Mouse (Mus musculus) limb, embryonic 15.5 days (tissue): Measurements from ENCODE around the gene Lrrfip2. TPM values are rescaled to one million over a fixed set of nuclear protein-coding genes. Genes with fewer than 3 reads are reported as not detected.

Source experiments
- ATAC-seq: fragments of 200-750 bp; cut with Nextera tagmentation; 2 replicates; pipeline ENCODE4 v1.8.0; 2017; ENCODE audit warnings: low read depth, moderate TSS enrichment; ENCODE audit not compliant: insufficient number of reproducible peaks, low FRiP score, low TSS enrichment
- H3K27ac ChIP-seq: fragments of 300-500 bp; sonication (generic); 2 replicates; pipeline ENCODE4 v1.5.1; 2015; ENCODE audit warnings: moderate library complexity, mild to moderate bottlenecking, inconsistent platforms
- H3K27me3 ChIP-seq: fragments of 300-500 bp; sonication (generic); 2 replicates; pipeline ENCODE4 v1.6.1; 2015; ENCODE audit warnings: inconsistent platforms
- H3K36me3 ChIP-seq: fragments of 300-500 bp; sonication (generic); 2 replicates; pipeline ENCODE4 v1.6.1; 2015; ENCODE audit warnings: inconsistent platforms
- H3K4me1 ChIP-seq: fragments of 300-500 bp; sonication (generic); 2 replicates; pipeline ENCODE4 v1.6.1; 2015; ENCODE audit warnings: inconsistent platforms
- H3K4me2 ChIP-seq: fragments of 300-500 bp; sonication (generic); 2 replicates; pipeline ENCODE4 v1.6.1; 2015; ENCODE audit warnings: mild to moderate bottlenecking, inconsistent platforms
- H3K4me3 ChIP-seq: fragments of 300-500 bp; sonication (generic); 2 replicates; pipeline ENCODE4 v1.5.1; 2015; ENCODE audit warnings: mild to moderate bottlenecking, inconsistent platforms
- H3K9ac ChIP-seq: fragments of 300-500 bp; sonication (generic); 2 replicates; pipeline ENCODE4 v1.6.1; 2015; ENCODE audit warnings: inconsistent platforms
- H3K9me3 ChIP-seq: fragments of 300-500 bp; sonication (generic); 2 replicates; pipeline ENCODE4 v1.6.1; 2016; ENCODE audit warnings: inconsistent platforms
- WGBS: fragments of 180-500 bp; shearing (Covaris S2); methylation state at CpG from one replicate; pipeline ENCODE4 v1.1.7; 2015; 5-methylcytosine and 5-hydroxymethylcytosine counted together
- polyA plus RNA-seq: library from polyadenylated mRNA; unstranded; fragments of >200 nt; fragmentation: Nextera tagmentation; extraction: Ambion mirVana; gene quantifications from 2 replicates; pipeline ENCODE4 v1.2.1, GENCODE M21; 2015

Lrrfip2 gene
- 39.1 and 39.7 TPM in 2 replicates for polyA plus RNA-seq

GRCm38 (mm10) chr9:111117126-111117642 is at the start of gene Lrrfip2:
TSS of gene Lrrfip2 (plus strand) at chr9:111117592.
- WGBS = 40% methylated on average over 14 of the region's 14 CpGs
- no peak for ATAC-seq
- H3K27ac ChIP-seq = peak within 1 kb of the TSS; percentile 81
- no peaks in the 10 kb centered on the region for H3K36me3 ChIP-seq
- H3K27me3 ChIP-seq = no peaks in the 10 kb centered on the region
- H3K9me3 ChIP-seq = no peaks in the 10 kb centered on the region
- peak within 1 kb of the TSS; percentile 98 for H3K4me3 ChIP-seq
- H3K9ac ChIP-seq = peak within 1 kb of the TSS; percentile 87
- H3K4me2 ChIP-seq = peak within 1 kb of the TSS; percentile 69
- H3K4me1 ChIP-seq = peaks cover 18% of the 10 kb centered on the region

GRCm38 (mm10) chr9:111070546-111070961 is 46.8 kb upstream of the Lrrfip2 start:
- Histone ChIP-seq H3K4me3 (no peak overlapping the region), H3K27me3 (no peaks in the 10 kb centered on the region), H3K4me2 (no peak overlapping the region), H3K27ac (no peak overlapping the region), H3K4me1 (peaks cover 5% of the 10 kb centered on the region), H3K9me3 (no peaks in the 10 kb centered on the region), H3K9ac (no peak overlapping the region), H3K36me3 (no peaks in the 10 kb centered on the region)
- WGBS = 21% methylated on average over 4 of the region's 4 CpGs
- ATAC-seq = no peak

DNA sequence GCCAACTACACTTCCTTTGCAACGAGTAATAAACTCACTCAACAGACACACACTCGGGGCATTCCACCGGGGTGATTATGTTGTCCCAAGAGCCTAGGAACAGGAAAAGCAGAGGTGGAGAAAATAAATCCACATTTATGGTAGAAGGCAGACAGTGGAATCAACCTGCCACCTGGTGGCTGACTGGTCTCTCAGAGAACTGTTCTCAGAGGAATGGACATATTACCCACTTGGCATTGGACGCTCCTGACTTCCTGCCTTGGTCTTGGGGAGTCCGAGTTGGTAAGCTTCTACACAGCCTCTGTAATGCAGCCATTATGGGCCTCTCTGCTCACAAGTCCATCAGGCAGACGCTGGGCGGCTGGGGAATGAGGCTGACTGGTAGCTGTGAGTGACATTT is 45.2 kb upstream of the Lrrfip2 start:
- 35% methylated on average over 7 of the region's 7 CpGs for WGBS
- peaks cover 5% of the 10 kb centered on the region for H3K4me1 ChIP-seq
- no peak overlapping the region for H3K27ac ChIP-seq
- H3K9ac ChIP-seq = no peak overlapping the region
- no peaks in the 10 kb centered on the region for H3K36me3 ChIP-seq
- no peak overlapping the region for H3K4me3 ChIP-seq
- ATAC-seq = no peak
- H3K27me3 ChIP-seq = no peaks in the 10 kb centered on the region
- no peaks in the 10 kb centered on the region for H3K9me3 ChIP-seq
- no peak overlapping the region for H3K4me2 ChIP-seq

GRCm38 (mm10) chr9:111072971-111073370 is 44.4 kb upstream of the Lrrfip2 start:
- H3K36me3 ChIP-seq = no peaks in the 10 kb centered on the region
- no peak for ATAC-seq
- no peak overlapping the region for H3K4me3 ChIP-seq

DNA sequence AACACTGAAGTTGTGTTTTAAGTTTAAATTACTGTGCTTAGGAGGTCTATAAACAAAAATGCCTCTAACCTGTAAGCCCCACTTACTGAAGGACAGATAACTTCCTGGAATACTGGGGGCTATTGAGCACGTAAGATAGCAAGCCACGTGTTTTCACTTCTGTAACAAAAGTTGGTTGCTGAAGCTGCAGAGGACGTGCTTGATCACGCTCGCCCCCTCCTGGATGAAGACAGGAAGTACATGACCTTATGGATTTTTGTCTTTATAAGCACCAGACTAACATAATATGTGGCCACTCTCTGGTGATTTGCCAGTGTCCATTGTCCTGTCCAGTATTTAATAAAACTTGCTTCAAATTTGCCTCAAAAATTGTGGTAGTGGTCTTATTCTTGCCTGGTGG is 39.6 kb upstream of the Lrrfip2 start:
- Histone ChIP-seq H3K9me3 (no peaks in the 10 kb centered on the region), H3K36me3 (no peaks in the 10 kb centered on the region), H3K27ac (no peak overlapping the region), H3K4me1 (no peaks in the 10 kb centered on the region), H3K4me3 (no peak overlapping the region), H3K9ac (no peak overlapping the region), H3K27me3 (no peaks in the 10 kb centered on the region), H3K4me2 (no peak overlapping the region)
- WGBS = 70% methylated on average over 5 of the region's 5 CpGs
- ATAC-seq = no peak

More at GRCm38 (mm10) chr9:111072971-111073370, 44.4 kb upstream of the Lrrfip2 start:
- H3K9ac ChIP-seq = no peak overlapping the region
- no peaks in the 10 kb centered on the region for H3K27me3 ChIP-seq
- WGBS = 75% methylated on average over 4 of the region's 4 CpGs
- H3K9me3 ChIP-seq = no peaks in the 10 kb centered on the region
- H3K4me2 ChIP-seq = no peak overlapping the region
- peaks cover 5% of the 10 kb centered on the region for H3K4me1 ChIP-seq
- no peak overlapping the region for H3K27ac ChIP-seq

DNA sequence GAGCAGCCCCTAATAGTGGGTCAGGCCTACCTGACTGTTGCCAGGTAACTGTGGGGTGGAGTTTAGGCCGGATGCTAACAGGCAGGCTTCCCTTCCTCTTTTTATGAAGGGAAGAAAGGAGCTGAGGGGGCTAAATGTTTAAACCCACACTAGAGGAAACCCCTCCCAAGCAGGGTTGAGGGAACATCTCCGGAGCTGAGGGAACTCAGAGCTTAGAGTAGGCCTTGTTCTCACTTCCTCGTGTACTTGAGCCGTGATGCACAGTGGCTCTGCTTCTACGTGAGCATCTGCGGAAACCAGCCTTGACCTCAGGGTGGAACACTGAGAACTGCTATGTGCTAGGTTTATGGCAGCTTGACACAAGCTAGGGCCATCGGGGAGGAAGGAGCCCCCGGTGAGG is 36.6 kb upstream of the Lrrfip2 start:
- Histone ChIP-seq H3K36me3 (no peaks in the 10 kb centered on the region), H3K4me3 (no peak overlapping the region), H3K27me3 (no peaks in the 10 kb centered on the region), H3K4me2 (no peak overlapping the region), H3K9ac (no peak overlapping the region), H3K9me3 (no peaks in the 10 kb centered on the region), H3K4me1 (no peaks in the 10 kb centered on the region), H3K27ac (no peak overlapping the region)
- 89% methylated on average over 8 of the region's 8 CpGs for WGBS
- ATAC-seq = no peak

DNA sequence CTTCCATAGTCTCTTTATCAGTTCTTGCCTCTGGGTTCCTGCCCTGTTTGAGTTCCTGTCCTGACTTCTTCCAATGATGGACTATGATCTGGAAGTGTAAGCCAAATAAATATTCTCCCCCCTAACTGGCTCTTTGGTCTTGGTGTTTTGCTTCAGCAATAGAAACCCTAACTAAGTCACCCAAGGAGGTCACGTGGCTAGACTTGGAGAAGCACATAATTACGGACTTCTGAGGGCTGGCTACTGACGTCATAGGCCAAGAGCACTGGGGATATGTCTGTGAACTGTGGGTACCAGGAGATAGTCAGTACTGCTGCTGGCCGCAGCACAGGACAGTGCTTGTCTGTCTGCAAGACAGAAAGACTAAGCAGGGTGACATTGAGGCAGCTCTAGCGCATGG is 35.6 kb upstream of the Lrrfip2 start:
- Histone ChIP-seq H3K9ac (no peak overlapping the region), H3K27me3 (no peaks in the 10 kb centered on the region), H3K9me3 (no peaks in the 10 kb centered on the region), H3K36me3 (no peaks in the 10 kb centered on the region), H3K4me3 (no peak overlapping the region), H3K4me2 (no peak overlapping the region), H3K27ac (no peak overlapping the region), H3K4me1 (no peaks in the 10 kb centered on the region)
- ATAC-seq = no peak
- 76% methylated on average over 5 of the region's 5 CpGs for WGBS

- WGBS = 58% methylated on average over 4 of the region's 4 CpGs
Measured at GRCm38 (mm10) chr9:111085329-111085728, 32.1 kb upstream of the Lrrfip2 start.

DNA sequence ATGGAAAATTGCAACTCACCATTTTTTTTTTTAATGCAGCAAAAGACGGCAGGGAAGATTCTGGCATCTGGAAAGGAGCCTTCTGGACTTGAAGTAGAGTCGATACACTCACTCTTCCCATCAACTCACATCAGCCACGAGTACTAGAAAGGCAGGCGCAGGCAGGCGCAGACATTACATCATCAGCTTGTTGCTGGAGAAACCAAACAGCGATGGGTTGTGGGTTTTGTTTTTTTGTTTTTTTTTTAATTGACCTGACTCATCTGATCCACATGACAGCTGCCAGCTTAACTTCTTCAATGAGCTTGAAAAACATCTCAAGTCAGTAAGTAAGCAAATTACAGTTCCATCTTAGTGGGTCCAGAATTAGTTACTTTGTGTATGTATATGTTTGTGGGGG is 31.3 kb upstream of the Lrrfip2 start:
- ATAC-seq = no peak

More at GRCm38 (mm10) chr9:111085329-111085728, 32.1 kb upstream of the Lrrfip2 start:
- 0 out of 2 replicates have a peak, but pooled peaks cover 4% of the 10 kb centered on the region for H3K4me1 ChIP-seq
- no peak overlapping the region for H3K9ac ChIP-seq
- no peak for ATAC-seq
- no peak overlapping the region for H3K27ac ChIP-seq
- no peak overlapping the region for H3K4me3 ChIP-seq
- no peaks in the 10 kb centered on the region for H3K36me3 ChIP-seq
- H3K9me3 ChIP-seq = no peaks in the 10 kb centered on the region
- H3K4me2 ChIP-seq = no peak overlapping the region
- H3K27me3 ChIP-seq = no peaks in the 10 kb centered on the region

DNA sequence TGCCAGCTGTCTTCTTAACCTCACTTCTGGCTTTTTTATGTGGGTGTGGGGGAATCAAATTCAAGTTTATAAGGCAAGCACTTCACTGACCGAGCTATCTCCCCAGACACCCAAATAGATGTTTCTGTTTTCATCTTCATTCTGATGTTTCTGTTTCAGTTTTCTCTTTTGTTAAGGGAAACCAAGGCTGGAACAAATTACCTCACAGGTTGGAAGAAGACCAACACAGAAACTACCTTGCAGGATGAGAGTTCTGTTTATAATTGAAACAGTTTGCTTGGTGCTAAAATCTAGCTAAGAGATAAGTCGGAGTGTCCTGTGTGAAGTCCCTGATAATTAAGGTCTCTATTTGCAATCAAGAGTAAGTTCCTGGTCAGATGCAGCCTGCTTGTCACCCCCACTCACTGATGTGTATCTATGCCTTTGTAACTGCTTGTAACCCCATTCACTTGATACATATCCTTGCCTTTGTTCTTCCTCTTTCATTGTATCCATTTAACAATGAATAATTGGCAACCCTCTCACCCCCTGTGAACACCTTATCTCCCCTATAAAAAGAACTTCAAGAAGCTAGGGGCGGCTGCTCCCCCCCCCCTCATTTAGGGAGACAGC is 30.3 kb upstream of the Lrrfip2 start:
- WGBS = 25% methylated on average over 3 of the region's 3 CpGs
- no peaks in the 10 kb centered on the region for H3K36me3 ChIP-seq
- 0 out of 2 replicates have a peak, but pooled peaks cover 4% of the 10 kb centered on the region for H3K4me1 ChIP-seq
- no peaks in the 10 kb centered on the region for H3K9me3 ChIP-seq
- H3K27me3 ChIP-seq = no peaks in the 10 kb centered on the region
- H3K4me3 ChIP-seq = no peak overlapping the region
- H3K4me2 ChIP-seq = no peak overlapping the region
- H3K27ac ChIP-seq = no peak overlapping the region
- ATAC-seq = no peak
- H3K9ac ChIP-seq = no peak overlapping the region

More for the DNA sequence above, 31.3 kb upstream of the Lrrfip2 start:
- WGBS = 52% methylated on average over 6 of the region's 6 CpGs
- Histone ChIP-seq H3K27me3 (no peaks in the 10 kb centered on the region), H3K36me3 (no peaks in the 10 kb centered on the region), H3K27ac (no peak overlapping the region), H3K4me2 (no peak overlapping the region), H3K4me3 (no peak overlapping the region), H3K9ac (no peak overlapping the region), H3K4me1 (0 out of 2 replicates have a peak, but pooled peaks cover 4% of the 10 kb centered on the region), H3K9me3 (no peaks in the 10 kb centered on the region)

GRCm38 (mm10) chr9:111087960-111088359 is 29.4 kb upstream of the Lrrfip2 start:
- Histone ChIP-seq H3K36me3 (no peaks in the 10 kb centered on the region), H3K27me3 (no peaks in the 10 kb centered on the region), H3K9ac (no peak overlapping the region), H3K4me1 (0 out of 2 replicates have a peak, but pooled peaks cover 4% of the 10 kb centered on the region), H3K4me3 (no peak overlapping the region), H3K9me3 (no peaks in the 10 kb centered on the region), H3K4me2 (no peak overlapping the region), H3K27ac (no peak overlapping the region)
- WGBS = 11% methylated on average over 5 of the region's 5 CpGs
- no peak for ATAC-seq

GRCm38 (mm10) chr9:111088886-111089285 is 28.5 kb upstream of the Lrrfip2 start:
- no peak overlapping the region for H3K9ac ChIP-seq
- 37% methylated on average over 7 of the region's 7 CpGs for WGBS
- no peak for ATAC-seq

More at GRCm38 (mm10) chr9:111088886-111089285, 28.5 kb upstream of the Lrrfip2 start:
- Histone ChIP-seq H3K9me3 (no peaks in the 10 kb centered on the region), H3K27me3 (no peaks in the 10 kb centered on the region), H3K36me3 (no peaks in the 10 kb centered on the region), H3K27ac (no peak overlapping the region), H3K4me3 (no peak overlapping the region), H3K4me2 (no peak overlapping the region), H3K4me1 (0 out of 2 replicates have a peak, but pooled peaks cover 4% of the 10 kb centered on the region)
